16 mouse cellular contexts compared by ENCODE assay signal in genomic region chr5:112999227-112999626, GRCm38 (mm10). TPM values are rescaled to one million over a fixed set of nuclear protein-coding genes. Genes with fewer than 3 reads are reported as not detected.
DNase-seq lines count a peak whose midpoint lies in the region; ATAC-seq lines count a peak whose summit lies in the region.
"Had no signal": no experiment of that assay in that cellular context is flagged by ENCODE, and none has a peak within 500 bp of the region (broad histone marks: within the 10 kb centered on the region; RNA-seq: fewer than 3 reads in every experiment).

No protein-coding gene starts in this region.

- no peak overlapping the region for H3K27ac ChIP-seq in forebrain, embryonic 12.5 days
- H3K27ac ChIP-seq in forebrain, embryonic 16.5 days (ENCODE audit: low read length) = no peak overlapping the region
- no peak overlapping the region for H3K27ac ChIP-seq in intestine, embryonic 16.5 days (ENCODE audit: low read length)
- H3K27ac ChIP-seq: midbrain, embryonic 13.5 days; neural tube, embryonic 12.5 days had no signal

- whole genome bisulfite sequencing in forebrain, embryonic 12.5 days = 75% methylated on average over 8 of the region's 8 CpGs
- 86% methylated on average over 7 of the region's 8 CpGs for WGBS in forebrain, embryonic 16.5 days
- 77% methylated on average over 8 of the region's 8 CpGs for WGBS in intestine, embryonic 16.5 days

- 0 out of 2 replicates have a peak, but pooled peaks have one; percentile 27 for ATAC-seq in forebrain, embryonic 12.5 days (ENCODE audit: low FRiP score)
- no peak for ATAC-seq in forebrain, embryonic 16.5 days
- peak; percentile 59 for ATAC-seq in intestine, embryonic 16.5 days
- peak; percentile 90 for ATAC-seq in megakaryocyte progenitor cell, adult 5-6 weeks (replicated peaks; ENCODE audit: poor library complexity)
- ATAC-seq: midbrain, embryonic 13.5 days had no signal

- H3K4me2 ChIP-seq in forebrain, embryonic 12.5 days = no peak overlapping the region
- H3K4me2 ChIP-seq in forebrain, embryonic 16.5 days (ENCODE audit: low read length) = no peak overlapping the region
- no peak overlapping the region for H3K4me2 ChIP-seq in intestine, embryonic 16.5 days (ENCODE audit: low read depth, low read length)
- H3K4me2 ChIP-seq: midbrain, embryonic 13.5 days; neural tube, embryonic 12.5 days had no signal

- DNase-seq in ES-CJ7 (ENCODE audit: low read depth, low spot score) = peak; percentile 54
- DNase-seq in adrenal gland, postnatal 25 days = no peak
- DNase-seq in ovary, postnatal 14 days (ENCODE audit: low spot score) = no peak
- no peak for DNase-seq in adrenal gland, adult 2 months
- DNase-seq: B cell, adult 2 months; heart, postnatal 36 days; kidney, adult 11 months; spleen, adult 18-20 months; thymus, adult 2 months had no signal

- H3K36me3 ChIP-seq in forebrain, embryonic 12.5 days (replicated peaks) = no peaks in the 10 kb centered on the region
- H3K36me3 ChIP-seq in forebrain, embryonic 16.5 days (ENCODE audit: control insufficient read depth, insufficient read depth) = no peaks in the 10 kb centered on the region; the same call in 1 of the 2 replicates
- H3K36me3 ChIP-seq in intestine, embryonic 16.5 days (ENCODE audit: control insufficient read depth, insufficient read depth, low read length) = 0 out of 2 replicates have a peak, but pooled peaks cover 4% of the 10 kb centered on the region
- H3K36me3 ChIP-seq: neural tube, embryonic 12.5 days had no signal

- peaks cover 20% of the 10 kb centered on the region for H3K4me1 ChIP-seq in forebrain, embryonic 12.5 days
- H3K4me1 ChIP-seq in forebrain, embryonic 16.5 days (replicated peaks; ENCODE audit: control insufficient read depth, insufficient read depth, low read length) = peaks cover 6% of the 10 kb centered on the region
- H3K4me1 ChIP-seq in intestine, embryonic 16.5 days (ENCODE audit: control insufficient read depth, insufficient read depth, low read length) = 0 out of 2 replicates have a peak, but pooled peaks cover 3% of the 10 kb centered on the region

- peaks cover 9% of the 10 kb centered on the region; the same call in 1 of the 2 replicates for H3K27me3 ChIP-seq in forebrain, embryonic 12.5 days
- H3K27me3 ChIP-seq in forebrain, embryonic 16.5 days (replicated peaks; ENCODE audit: control insufficient read depth, insufficient read depth, low read length) = no peaks in the 10 kb centered on the region
- H3K27me3 ChIP-seq in intestine, embryonic 16.5 days (replicated peaks; ENCODE audit: control insufficient read depth, insufficient read depth, low read length) = no peaks in the 10 kb centered on the region
- H3K27me3 ChIP-seq: midbrain, embryonic 13.5 days; neural tube, embryonic 12.5 days had no signal

- no peaks in the 10 kb centered on the region for H3K9me3 ChIP-seq in forebrain, embryonic 12.5 days
- no peaks in the 10 kb centered on the region for H3K9me3 ChIP-seq in forebrain, embryonic 16.5 days (ENCODE audit: control insufficient read depth, low read length)
- H3K9me3 ChIP-seq in intestine, embryonic 16.5 days (ENCODE audit: control insufficient read depth, low read length) = no peaks in the 10 kb centered on the region
- H3K9me3 ChIP-seq: midbrain, embryonic 13.5 days; neural tube, embryonic 12.5 days had no signal

- H3K9ac ChIP-seq in forebrain, embryonic 12.5 days = no peak overlapping the region
- no peak overlapping the region for H3K9ac ChIP-seq in forebrain, embryonic 16.5 days (replicated peaks; ENCODE audit: low read depth, low read length)
- H3K9ac ChIP-seq in intestine, embryonic 16.5 days (ENCODE audit: low read depth, low read length) = no peak overlapping the region
- H3K9ac ChIP-seq: midbrain, embryonic 13.5 days; neural tube, embryonic 12.5 days had no signal

- no peak overlapping the region for H3K4me3 ChIP-seq in forebrain, embryonic 12.5 days (replicated peaks)
- no peak overlapping the region for H3K4me3 ChIP-seq in forebrain, embryonic 16.5 days (replicated peaks; ENCODE audit: low read length)
- H3K4me3 ChIP-seq in intestine, embryonic 16.5 days (ENCODE audit: low read length) = no peak overlapping the region
- H3K4me3 ChIP-seq: erythroblast, embryonic 14.5 days; midbrain, embryonic 13.5 days; neural tube, embryonic 12.5 days had no signal

RNA-seq across cellular contexts. Expression of gene Grk3, which starts 16.4 kb away (rescaled TPM):
- 8.0 and 9.4 TPM in 2 replicates for polyA plus RNA-seq in forebrain, embryonic 12.5 days (2016; fragmentation: Nextera tagmentation; extraction: Ambion mirVana)
- 16.3 and 25.1 TPM in 2 replicates for polyA plus RNA-seq in forebrain, embryonic 16.5 days (2015; fragmentation: Nextera tagmentation; extraction: Ambion mirVana)
- 10.6 and 11.9 TPM in 2 replicates for polyA plus RNA-seq in intestine, embryonic 16.5 days (2015; fragmentation: Nextera tagmentation; extraction: Ambion mirVana)
- total RNA-seq in megakaryocyte progenitor cell, adult 5-6 weeks (2015) = 17.0 and 18.6 TPM in 2 replicates
- total RNA-seq in megakaryocyte progenitor cell, adult 5-6 weeks (2017) = 18.7 and 21.8 TPM in 2 replicates
- total RNA-seq in adrenal gland, postnatal 25 days (2021) = 18.1 and 19.8 TPM in 2 replicates
- 10 to 100 TPM; 20.6 to 22.5 TPM for total RNA-seq in adrenal gland, adult 2 months (2021)
- polyA plus RNA-seq in adrenal gland, adult 2 months (2012; rRNA removed) = 7.1 and 8.7 TPM in 2 replicates
